Mouse (Mus musculus) 3134 (cell line): ENCODE results near the gene Galnt7.
A peak's percentile ranks its signal among the peaks of the same experiment; 100 is the strongest.

Experiments
- DNase-seq: peaks from one replicate; pipeline ENCODE4 v3.0.0-alpha.2; 2011; ENCODE audit warnings: low spot score; ENCODE audit not compliant: insufficient read length; ENCODE audit errors: extremely low read depth

Galnt7 gene

GRCm38 (mm10) chr8:57628787-57629664, 23.8 kb downstream of the Galnt7 start:
- DNase-seq = no peak

GRCm38 (mm10) chr8:57627946-57628786, 24.7 kb downstream of the Galnt7 start:
- no peak for DNase-seq

- DNase-seq = no peak
Observed at GRCm38 (mm10) chr8:57623955-57624354, 28.9 kb downstream of the Galnt7 start.

GRCm38 (mm10) chr8:57623051-57623450, 29.8 kb downstream of the Galnt7 start:
- no peak for DNase-seq

- no peak for DNase-seq
Observed at GRCm38 (mm10) chr8:57616965-57617364, 35.9 kb downstream of the Galnt7 start.

GRCm38 (mm10) chr8:57615016-57615657, 37.7 kb downstream of the Galnt7 start:
- DNase-seq = no peak

GRCm38 (mm10) chr8:57611419-57611977, 41.3 kb downstream of the Galnt7 start:
- DNase-seq = no peak

- DNase-seq = peak; percentile 53
Observed at GRCm38 (mm10) chr8:57610706-57611418, 42.0 kb downstream of the Galnt7 start.

- DNase-seq = no peak
Observed at GRCm38 (mm10) chr8:57602511-57602910, 50.3 kb downstream of the Galnt7 start.

GRCm38 (mm10) chr8:57601987-57602418, 50.8 kb downstream of the Galnt7 start:
- no peak for DNase-seq

- DNase-seq = no peak
Observed at GRCm38 (mm10) chr8:57599813-57600555, 52.8 kb downstream of the Galnt7 start.

GRCm38 (mm10) chr8:57595853-57596252, 57.0 kb downstream of the Galnt7 start:
- no peak for DNase-seq

GRCm38 (mm10) chr8:57594175-57594885, 58.5 kb downstream of the Galnt7 start:
- no peak for DNase-seq

- no peak for DNase-seq
Observed at GRCm38 (mm10) chr8:57592604-57593003, 60.2 kb downstream of the Galnt7 start.

GRCm38 (mm10) chr8:57591681-57592080, 61.2 kb downstream of the Galnt7 start:
- no peak for DNase-seq

- DNase-seq = no peak
Observed at GRCm38 (mm10) chr8:57590015-57590414, 62.8 kb downstream of the Galnt7 start.

- peak; percentile 78 for DNase-seq
Observed at GRCm38 (mm10) chr8:57589176-57589575, 63.7 kb downstream of the Galnt7 start.

GRCm38 (mm10) chr8:57588604-57589003, 64.2 kb downstream of the Galnt7 start:
- no peak for DNase-seq

- no peak for DNase-seq
Observed at GRCm38 (mm10) chr8:57586667-57587066, 66.2 kb downstream of the Galnt7 start.
